Mouse (Mus musculus) megakaryocyte progenitor cell, adult 5-6 weeks (primary cell): ENCODE measurements around the gene Cbx4. TPM values are rescaled to one million over a fixed set of nuclear protein-coding genes. Genes with fewer than 3 reads are reported as not detected.

Experiments
- ATAC-seq: replicated peaks from 2 replicates; pipeline ENCODE4 v1.8.0; 2016; ENCODE audit warnings: mild to moderate bottlenecking, moderate TSS enrichment, inconsistent platforms; ENCODE audit not compliant: poor library complexity
- total RNA-seq, 2 experiments: library from RNA; stranded (forward) in 1 of 2; stranded (reverse) in 1 of 2; fragments of 157-497, 149-512 nt in 1 of 2; fragments of 200-1000 nt in 1 of 2; gene quantifications; 2 replicates each; pipeline versions ENCODE4 v1.2.3 to v1.2.4; 2015 to 2017

Gene Cbx4
- total RNA-seq (2015) (19.9 and 21.5 TPM in 2 replicates), total RNA-seq (2017) (24.8 and 25.4 TPM in 2 replicates)

GRCm38 (mm10) chr11:119086144-119086971 lies at the start of gene Cbx4:
Cbx4 (minus strand) TSS chr11:119086221.
- peak; percentile 63 for ATAC-seq

GRCm38 (mm10) chr11:119134586-119134985 lies 48.6 kb upstream of the Cbx4 start:
- peak; percentile 67 for ATAC-seq

DNA sequence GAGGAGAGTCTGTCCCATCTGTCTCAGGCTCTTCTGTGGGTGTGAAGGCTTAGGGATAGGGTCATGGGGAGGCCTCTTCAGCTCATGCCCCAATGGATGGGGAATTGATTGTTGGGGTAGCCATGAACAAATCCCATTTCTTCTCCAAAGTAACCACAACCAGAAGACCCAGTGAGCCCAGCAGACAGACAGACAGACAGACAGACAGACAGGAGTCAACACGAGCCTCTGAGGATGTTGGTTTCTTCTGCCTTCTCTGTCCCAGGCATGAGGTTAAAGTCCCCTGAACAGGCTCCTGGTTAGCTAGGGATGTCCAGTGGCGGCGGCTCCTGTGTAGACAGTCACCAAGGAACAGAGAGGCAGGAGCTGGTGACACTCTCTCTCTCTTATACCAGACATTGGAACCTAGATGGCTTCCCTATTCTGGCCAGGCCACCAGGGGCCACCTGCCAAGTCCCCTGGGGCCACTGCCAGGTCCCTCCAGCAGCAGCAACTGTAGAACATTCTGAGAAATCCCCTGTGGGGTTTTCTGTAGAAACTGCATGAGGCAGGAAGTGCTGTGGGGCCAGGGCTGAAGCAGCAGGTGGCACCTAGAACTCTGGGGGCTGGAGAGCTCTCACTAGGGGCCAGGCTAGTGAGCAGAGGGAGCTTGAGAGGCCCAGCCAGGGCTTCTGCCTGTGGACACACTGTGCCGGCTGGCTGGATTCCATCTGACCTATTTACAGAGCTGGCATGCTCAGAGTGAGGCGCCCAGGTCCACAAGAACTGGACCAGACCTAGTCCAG lies 47.6 kb upstream of the Cbx4 start:
- peak; percentile 36 for ATAC-seq

- no peak for ATAC-seq
Measured at GRCm38 (mm10) chr11:119132198-119133035, 46.4 kb upstream of the Cbx4 start.

DNA sequence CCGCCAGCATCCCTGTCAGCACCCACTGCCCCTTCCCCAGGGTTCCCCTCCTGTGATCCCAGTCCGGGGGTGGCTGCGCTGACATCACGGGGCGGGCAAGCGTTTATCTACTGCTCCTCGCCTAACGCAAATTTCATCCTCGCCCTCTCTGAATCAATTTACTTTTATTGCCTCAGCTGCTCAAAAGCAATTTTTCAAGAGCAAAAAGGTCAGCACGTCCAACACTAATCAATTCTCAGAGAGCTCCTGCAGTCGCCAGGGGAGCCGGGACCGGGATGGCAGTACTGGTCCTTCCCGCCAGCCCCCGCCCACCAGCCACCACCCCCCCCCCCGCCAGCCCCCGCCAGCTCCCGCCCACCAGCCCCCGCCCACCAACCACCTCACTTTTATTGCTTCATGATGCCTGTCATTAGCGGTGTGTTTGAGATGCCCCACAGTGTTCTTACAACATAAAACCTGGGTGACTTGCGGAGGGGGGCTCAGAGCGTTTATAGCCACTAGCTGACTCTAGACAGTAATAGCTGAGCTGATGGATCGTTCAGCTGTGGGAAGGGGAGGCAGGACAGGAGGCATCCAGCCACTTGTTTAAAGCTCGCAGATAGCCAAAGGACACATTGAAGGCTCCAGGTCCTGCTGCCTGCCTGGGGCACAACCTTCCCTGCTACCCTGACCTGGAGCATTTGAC lies 44.2 kb upstream of the Cbx4 start:
- no peak for ATAC-seq

GRCm38 (mm10) chr11:119129281-119130058 lies 43.4 kb upstream of the Cbx4 start:
- ATAC-seq = no peak

- no peak for ATAC-seq
Measured at GRCm38 (mm10) chr11:119128668-119129280, 42.8 kb upstream of the Cbx4 start.

DNA sequence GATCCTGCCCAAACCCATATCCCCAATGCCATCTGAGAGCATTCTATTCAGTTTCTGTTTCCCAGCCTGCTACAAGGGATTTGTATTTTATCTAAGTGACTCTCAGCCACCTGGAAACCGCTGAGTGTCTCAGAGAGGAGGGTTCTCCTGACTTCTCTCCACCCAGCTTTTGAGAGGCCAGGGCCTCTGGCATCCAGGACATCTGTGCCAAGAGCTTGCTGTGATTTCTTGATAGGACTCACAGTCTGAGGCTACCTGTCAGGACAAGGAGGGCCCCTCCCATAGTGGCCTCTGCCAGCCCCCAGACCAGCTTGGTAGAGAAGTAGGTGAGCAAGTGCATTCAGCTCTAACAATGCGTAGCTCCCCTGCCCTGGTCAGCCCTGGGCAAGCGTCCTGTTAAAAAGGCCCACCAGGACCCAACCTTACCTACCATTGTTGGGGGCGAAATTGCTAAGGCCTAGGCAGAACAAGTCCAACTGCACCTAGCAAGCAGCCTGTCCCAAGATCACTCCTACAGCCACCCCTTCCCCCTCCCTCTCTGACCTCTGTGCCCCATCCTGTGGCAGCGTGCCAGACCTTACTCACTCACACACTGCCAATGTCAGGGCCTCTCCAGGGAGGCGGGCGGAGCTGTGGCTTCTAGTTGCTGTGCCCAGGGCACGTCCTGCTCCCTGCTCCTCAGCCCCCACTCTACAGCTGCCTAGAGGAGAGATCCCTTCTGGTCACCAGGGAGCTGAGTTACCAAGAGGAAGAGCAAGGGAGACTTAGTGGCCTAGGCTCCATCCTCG lies 41.9 kb upstream of the Cbx4 start:
- peak; percentile 75 for ATAC-seq

GRCm38 (mm10) chr11:119127147-119127546 lies 41.1 kb upstream of the Cbx4 start:
- ATAC-seq = no peak

- peak; percentile 33 for ATAC-seq
Measured at GRCm38 (mm10) chr11:119125929-119126861, 40.2 kb upstream of the Cbx4 start.

DNA sequence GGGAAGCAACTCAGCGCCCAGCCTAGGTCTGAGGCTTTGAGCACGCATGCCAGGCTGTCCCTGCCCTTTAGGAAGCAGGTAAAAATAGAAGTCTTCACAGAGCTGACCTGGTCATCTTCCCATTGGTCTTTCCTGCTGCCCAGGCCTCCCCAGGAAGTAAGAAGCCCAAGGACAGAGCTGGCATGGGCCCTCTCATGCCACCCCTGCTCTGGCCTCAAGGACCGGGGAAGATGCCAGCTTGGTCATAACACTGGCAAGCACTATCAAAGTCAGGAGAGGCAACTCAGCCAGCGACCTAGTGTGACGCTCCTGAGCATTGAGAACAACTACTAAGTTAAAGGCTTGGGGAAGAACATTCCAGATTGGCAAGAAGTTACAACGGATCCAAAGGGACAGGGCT lies 38.5 kb upstream of the Cbx4 start:
- no peak for ATAC-seq

- peak; percentile 52 for ATAC-seq
Measured at GRCm38 (mm10) chr11:119123522-119124319, 37.7 kb upstream of the Cbx4 start.

GRCm38 (mm10) chr11:119122396-119122795 lies 36.4 kb upstream of the Cbx4 start:
- peak; percentile 64 for ATAC-seq

GRCm38 (mm10) chr11:119118905-119119304 lies 32.9 kb upstream of the Cbx4 start:
- no peak for ATAC-seq

- ATAC-seq = no peak
Measured at GRCm38 (mm10) chr11:119117945-119118344, 31.9 kb upstream of the Cbx4 start.

DNA sequence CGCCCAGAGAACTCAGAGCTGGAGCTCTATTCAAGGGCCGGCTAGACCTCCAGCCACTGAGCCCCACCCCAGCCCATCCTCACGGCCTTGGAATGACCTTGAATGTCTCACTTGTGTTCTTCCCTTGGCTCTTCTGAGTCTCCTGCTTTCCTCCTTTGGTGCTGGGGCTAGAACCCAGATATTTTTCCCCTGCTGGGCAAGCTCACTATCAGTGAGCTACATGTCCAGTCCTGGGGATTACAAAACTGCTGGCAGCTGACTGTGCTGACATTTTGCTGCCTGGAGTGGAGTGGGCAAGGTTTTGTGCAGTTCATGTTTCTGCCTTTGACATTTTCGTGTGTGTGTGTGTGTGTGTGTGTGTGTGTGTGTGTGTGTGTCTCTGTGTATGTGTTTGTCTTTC lies 31.0 kb upstream of the Cbx4 start:
- ATAC-seq = no peak

DNA sequence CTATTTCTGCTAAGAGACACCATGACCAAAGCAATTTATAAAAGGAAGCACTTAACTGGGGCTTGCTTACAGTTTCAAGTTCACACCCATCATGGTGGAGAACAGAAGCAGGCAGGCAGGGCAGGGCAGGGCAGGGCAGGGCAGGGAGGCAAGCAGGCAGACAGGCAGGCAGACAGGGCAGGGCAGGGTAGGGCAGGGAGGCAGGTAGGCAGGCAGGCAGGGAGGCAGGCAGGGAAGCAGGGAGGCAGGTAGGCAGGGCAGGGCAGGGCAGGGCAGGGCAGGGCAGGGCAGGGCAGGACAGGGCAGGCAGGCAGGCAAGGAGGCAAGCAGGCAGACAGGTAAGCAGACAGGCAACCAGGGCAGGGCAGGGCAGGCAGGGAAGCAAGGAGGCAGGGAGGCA lies 26.7 kb upstream of the Cbx4 start:
- ATAC-seq = no peak
